Mouse (Mus musculus): ENCODE data around the gene Psg19.
"Not testable (repeated sequence)": the region's sequence is repeated elsewhere in the genome, so short reads cannot be mapped to it uniquely, and the experiment has no call there.

DNA sequence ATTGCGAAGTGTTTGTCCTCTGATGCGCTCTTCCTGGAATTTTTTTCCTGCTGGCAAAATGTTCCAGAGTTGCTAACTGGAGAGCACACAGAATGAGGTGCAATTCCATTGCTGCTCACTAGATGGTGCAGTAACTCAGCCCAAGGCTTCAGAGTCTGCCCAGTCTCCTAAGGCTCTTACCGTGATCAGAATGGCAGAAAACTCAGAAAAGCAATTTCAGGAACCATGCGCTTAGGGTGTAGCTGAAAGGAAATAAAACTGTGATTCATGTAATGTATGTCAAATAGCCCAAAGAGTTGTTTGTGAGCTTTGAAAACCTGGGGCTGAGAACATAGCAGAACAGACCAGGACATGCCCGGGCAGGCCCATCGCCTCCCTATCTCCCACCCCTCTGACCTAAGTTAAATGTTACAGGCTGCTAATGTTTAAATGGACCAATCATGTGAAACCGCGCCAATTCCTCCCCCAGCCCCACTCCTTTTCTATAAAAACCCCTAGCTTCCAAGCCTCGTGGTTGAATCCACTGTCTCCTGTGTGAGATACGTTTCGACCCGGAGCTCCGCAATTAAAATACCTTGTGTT is 48.3 kb downstream of the Psg19 start:
- peak; percentile 57; the same call in 1 of the 2 replicates for TF ChIP-seq CTCF (IDR thresholded peaks at IDR 0.05; ENCODE audit: extremely low read depth, insufficient read depth, insufficient read length, insufficient replicate concordance)
- not testable (repeated sequence) for TF ChIP-seq POLR2A (IDR thresholded peaks at IDR 0.05; ENCODE audit: low read depth, low read length)

Data from spleen, adult 2 months (tissue).